Mouse (Mus musculus) lung, postnatal 0 days (tissue): ENCODE data around the gene 1700029I15Rik.

Source experiments
- CTCF ChIP-seq: IDR thresholded peaks from 2 replicates; pipeline ENCODE4 v1.5.1; 2016; ENCODE audit warnings: antibody characterized with exemption, mild to moderate bottlenecking
- EP300 ChIP-seq: IDR thresholded peaks from 2 replicates; pipeline ENCODE4 v1.6.1; 2016; ENCODE audit warnings: antibody characterized with exemption, mild to moderate bottlenecking, control low read depth

- TF ChIP-seq CTCF (no peak), EP300 (no peak)
Measured at GRCm38 (mm10) chr2:92391703-92392317, 9.5 kb downstream of the 1700029I15Rik start.
